Mouse (Mus musculus) G1E (cell line): ENCODE measurements around the gene Abcc5. TPM values are rescaled to one million over a fixed set of nuclear protein-coding genes. Genes with fewer than 3 reads are reported as not detected.
A peak's percentile ranks its signal among the peaks of the same experiment; 100 is the strongest.

Source experiments
- ATAC-seq: 2 replicates; pipeline ENCODE4 v1.8.0; 2016; ENCODE audit warnings: mild to moderate bottlenecking; ENCODE audit not compliant: insufficient number of reproducible peaks, poor library complexity, low FRiP score, severe bottlenecking; ENCODE audit errors: extremely low read depth
- DNase-seq: peaks from one replicate; pipeline ENCODE4 v3.0.0; 2012; ENCODE audit warnings: low spot score
- H3K27me3 ChIP-seq: 2 replicates; pipeline ENCODE4 v1.6.1; 2012; ENCODE audit warnings: mild to moderate bottlenecking, low read length, inconsistent platforms; ENCODE audit not compliant: insufficient read depth
- H3K36me3 ChIP-seq: replicated peaks from 2 replicates; pipeline ENCODE3; 2012; ENCODE audit warnings: mild to moderate bottlenecking, inconsistent platforms
- H3K4me1 ChIP-seq: 2 replicates; pipeline ENCODE4 v1.6.1; 2012; ENCODE audit warnings: low read depth, low read length, inconsistent platforms, mixed read lengths; ENCODE audit not compliant: insufficient read depth
- H3K4me3 ChIP-seq: 2 replicates; pipeline ENCODE4 v1.5.1; 2012; ENCODE audit warnings: low read depth, mild to moderate bottlenecking, inconsistent platforms, low read length, moderate library complexity, mixed read lengths
- H3K9me3 ChIP-seq: replicated peaks from 2 replicates; pipeline ENCODE4 v1.6.1; 2012; ENCODE audit warnings: inconsistent platforms
- CTCF ChIP-seq: IDR thresholded peaks from 2 replicates; pipeline ENCODE4 v1.5.1; 2012; ENCODE audit warnings: low read depth, low read length, inconsistent platforms, mixed read lengths
- GATA1 ChIP-seq: IDR thresholded peaks from 2 replicates; pipeline ENCODE4 v1.6.1; 2012; ENCODE audit warnings: borderline replicate concordance, low read length, inconsistent platforms, mixed read lengths
- GATA2 ChIP-seq: IDR thresholded peaks from 2 replicates; pipeline ENCODE4 v1.6.1; 2012; ENCODE audit warnings: low read depth, low read length, inconsistent platforms, borderline replicate concordance
- POLR2AphosphoS5 ChIP-seq: IDR thresholded peaks from 2 replicates; pipeline ENCODE4 v1.6.1; 2012; ENCODE audit warnings: low read depth, low read length, inconsistent platforms; ENCODE audit not compliant: insufficient replicate concordance
- TAL1 ChIP-seq: conservative IDR thresholded peaks from 2 replicates; pipeline ENCODE4 v1.6.1; 2012; ENCODE audit warnings: low read depth, low read length, inconsistent platforms, mixed read lengths
- polyA plus RNA-seq: library from polyadenylated mRNA; stranded (reverse); fragments of >175 nt; gene quantifications from 2 replicates; pipeline ENCODE4 v1.2.3, GENCODE M21; 2012
- total RNA-seq, 2 experiments: library from RNA; stranded (forward) in 1 of 2; stranded (reverse) in 1 of 2; fragments of 200-1000 nt in 1 of 2; fragments of >200 nt in 1 of 2; fragmentation: Nextera tagmentation in 1 of 2; gene quantifications; 2 replicates each; pipeline ENCODE4 v1.2.3; 2014 to 2017

Gene Abcc5
- total and polyA plus RNA-seq, 3 experiments, result 3.6 to 76.4 (median 24.6) TPM

- no peak for TF ChIP-seq GATA2
- no peak for TF ChIP-seq GATA1
- TF ChIP-seq TAL1, result no peak
- no peak for TF ChIP-seq CTCF
- no peak for TF ChIP-seq POLR2AphosphoS5
- ATAC-seq (no peak), DNase-seq (no peak)
- H3K4me1 ChIP-seq, result peaks cover 26% of the 10 kb centered on the region
- H3K27me3 ChIP-seq, result no peaks in the 10 kb centered on the region
- H3K4me3 ChIP-seq, result peak overlapping the region; percentile 88
- peaks cover 19% of the 10 kb centered on the region for H3K36me3 ChIP-seq
- no peaks in the 10 kb centered on the region for H3K9me3 ChIP-seq
Measured at GRCm38 (mm10) chr16:20424719-20425650, 1.2 kb downstream of the Abcc5 start.

GRCm38 (mm10) chr16:20424226-20424663, 1.9 kb downstream of the Abcc5 start:
- peak overlapping the region; percentile 88; the same call in 1 of the 2 replicates for H3K4me3 ChIP-seq

GRCm38 (mm10) chr16:20422938-20423730, 3.1 kb downstream of the Abcc5 start:
- ATAC-seq (no peak), DNase-seq (no peak)
- Histone ChIP-seq H3K4me3 (no peak overlapping the region), H3K27me3 (no peaks in the 10 kb centered on the region), H3K4me1 (peaks cover 26% of the 10 kb centered on the region), H3K36me3 (peaks cover 28% of the 10 kb centered on the region), H3K9me3 (no peaks in the 10 kb centered on the region)
- TF ChIP-seq GATA2, result no peak
- TF ChIP-seq POLR2AphosphoS5, result no peak

More at GRCm38 (mm10) chr16:20424226-20424663, 1.9 kb downstream of the Abcc5 start:
- Histone ChIP-seq H3K4me1 (peaks cover 26% of the 10 kb centered on the region), H3K36me3 (peaks cover 23% of the 10 kb centered on the region), H3K27me3 (no peaks in the 10 kb centered on the region), H3K9me3 (no peaks in the 10 kb centered on the region)
- ATAC-seq (no peak), DNase-seq (peak; percentile 14)
- TF ChIP-seq GATA2 (no peak), POLR2AphosphoS5 (no peak), CTCF (no peak), GATA1 (no peak), TAL1 (peak; percentile 31; the same call in 1 of the 2 replicates)

GRCm38 (mm10) chr16:20418054-20418453, 8.1 kb downstream of the Abcc5 start:
- H3K27me3 ChIP-seq, result no peaks in the 10 kb centered on the region
- DNase-seq (no peak), ATAC-seq (no peak)
- no peak for TF ChIP-seq CTCF
- no peak overlapping the region for H3K4me3 ChIP-seq
- H3K9me3 ChIP-seq, result no peaks in the 10 kb centered on the region
- H3K4me1 ChIP-seq, result peaks cover 14% of the 10 kb centered on the region
- H3K36me3 ChIP-seq, result peaks cover 45% of the 10 kb centered on the region

- Histone ChIP-seq H3K4me3 (no peak overlapping the region), H3K9me3 (no peaks in the 10 kb centered on the region), H3K36me3 (peaks cover 44% of the 10 kb centered on the region), H3K4me1 (peaks cover 13% of the 10 kb centered on the region), H3K27me3 (no peaks in the 10 kb centered on the region)
- no peak for DNase-seq
- ATAC-seq, result no peak
- TF ChIP-seq TAL1 (no peak), POLR2AphosphoS5 (no peak), GATA1 (no peak), CTCF (no peak), GATA2 (no peak)
Measured at GRCm38 (mm10) chr16:20416262-20416661, 9.9 kb downstream of the Abcc5 start.

GRCm38 (mm10) chr16:20415804-20416203, 10.4 kb downstream of the Abcc5 start:
- Histone ChIP-seq H3K36me3 (peaks cover 42% of the 10 kb centered on the region), H3K4me3 (no peak overlapping the region), H3K27me3 (no peaks in the 10 kb centered on the region), H3K4me1 (peaks cover 13% of the 10 kb centered on the region), H3K9me3 (no peaks in the 10 kb centered on the region)
- no peak for TF ChIP-seq POLR2AphosphoS5
- TF ChIP-seq TAL1, result no peak
- no peak for TF ChIP-seq GATA2
- no peak for TF ChIP-seq GATA1
- no peak for TF ChIP-seq CTCF
- no peak for ATAC-seq
- no peak for DNase-seq
